In the genomic region with DNA sequence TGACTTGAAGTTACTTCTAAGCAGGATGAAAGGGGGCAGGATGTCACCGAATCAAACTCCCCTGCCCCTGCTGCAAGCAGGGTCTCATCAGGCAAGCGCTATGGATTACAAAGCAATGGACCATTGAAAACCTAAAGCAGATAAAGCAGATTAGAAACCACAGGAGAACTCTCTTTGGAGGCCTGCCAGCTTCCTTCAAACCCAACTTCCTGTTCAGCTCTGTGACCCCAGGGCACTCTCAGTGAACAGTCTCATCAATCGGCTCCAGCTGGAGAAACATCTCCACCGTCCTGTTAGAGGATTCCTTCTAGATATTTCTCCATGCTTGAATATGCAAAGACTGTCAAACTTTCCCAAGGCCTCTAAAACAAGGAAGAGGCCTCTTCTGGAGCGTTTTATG, we compare ENCODE assay signal across 8 mouse cellular contexts.
DNase-seq lines count a peak whose midpoint lies in the region; ATAC-seq and TF ChIP-seq lines count a peak whose summit lies in the region.

No protein-coding gene starts in this region.

- TF ChIP-seq CTCF in forebrain, postnatal 0 days (IDR thresholded peaks at IDR 0.05; ENCODE audit: low read depth): no peak

- H3K9ac ChIP-seq in forebrain, postnatal 0 days: no peak overlapping the region
- no peak overlapping the region for H3K9ac ChIP-seq in forebrain, embryonic 15.5 days (replicated peaks)

- H3K27me3 ChIP-seq in forebrain, postnatal 0 days (ENCODE audit: insufficient read depth, low read length): no peaks in the 10 kb centered on the region
- H3K27me3 ChIP-seq in forebrain, embryonic 15.5 days: no peaks in the 10 kb centered on the region
- no peaks in the 10 kb centered on the region for H3K27me3 ChIP-seq in forebrain, embryonic 10.5 days (ENCODE audit: poor library complexity, severe bottlenecking)

- DNase-seq in forebrain, postnatal 0 days: no peak
- peak; percentile 45 for DNase-seq in thymus, postnatal 0 days (ENCODE audit: low spot score)
- no peak for DNase-seq in thymus, postnatal 25 days
- DNase-seq in kidney, adult 8-10 months: peak; percentile 43 to 56
- DNase-seq in skeletal muscle tissue, adult 2 months (ENCODE audit: low read depth, low spot score): peak; percentile 36
- DNase-seq in layer of hippocampus, adult 9-11 months: no peak
- no peak for DNase-seq in forebrain, embryonic 10.5 days (ENCODE audit: extremely low spot score, low spot score)

- 73% methylated on average over 5 of the region's 5 CpGs for WGBS in forebrain, postnatal 0 days
- 65% methylated on average over 5 of the region's 5 CpGs for WGBS in forebrain, embryonic 15.5 days
- 60% methylated on average over 5 of the region's 5 CpGs for WGBS in forebrain, embryonic 10.5 days

- H3K27ac ChIP-seq in forebrain, postnatal 0 days (ENCODE audit: low read depth, low read length): peak overlapping the region; percentile 9; the same call in 1 of the 2 replicates
- H3K27ac ChIP-seq in forebrain, embryonic 15.5 days (replicated peaks): no peak overlapping the region
- H3K27ac ChIP-seq in forebrain, embryonic 10.5 days: no peak overlapping the region

- H3K36me3 ChIP-seq in forebrain, postnatal 0 days (ENCODE audit: insufficient read depth): no peaks in the 10 kb centered on the region
- no peaks in the 10 kb centered on the region for H3K36me3 ChIP-seq in forebrain, embryonic 15.5 days
- no peaks in the 10 kb centered on the region for H3K36me3 ChIP-seq in forebrain, embryonic 10.5 days (replicated peaks)

- H3K4me3 ChIP-seq in forebrain, postnatal 0 days (ENCODE audit: low read depth, low read length): no peak overlapping the region
- H3K4me3 ChIP-seq in forebrain, embryonic 15.5 days: no peak overlapping the region
- no peak overlapping the region for H3K4me3 ChIP-seq in forebrain, embryonic 10.5 days

- ATAC-seq in forebrain, postnatal 0 days: no peak
- no peak for ATAC-seq in forebrain, embryonic 15.5 days (replicated peaks)

- no peaks in the 10 kb centered on the region for H3K9me3 ChIP-seq in forebrain, postnatal 0 days (ENCODE audit: low read length)
- H3K9me3 ChIP-seq in forebrain, embryonic 15.5 days: no peaks in the 10 kb centered on the region
- H3K9me3 ChIP-seq in forebrain, embryonic 10.5 days: no peaks in the 10 kb centered on the region

- no peak overlapping the region for H3K4me2 ChIP-seq in forebrain, postnatal 0 days (ENCODE audit: low read depth)
- H3K4me2 ChIP-seq in forebrain, embryonic 15.5 days (replicated peaks): no peak overlapping the region

- no peaks in the 10 kb centered on the region for H3K4me1 ChIP-seq in forebrain, postnatal 0 days (ENCODE audit: insufficient read depth)
- no peaks in the 10 kb centered on the region for H3K4me1 ChIP-seq in forebrain, embryonic 15.5 days
- peaks cover 9% of the 10 kb centered on the region; the same call in 1 of the 2 replicates for H3K4me1 ChIP-seq in forebrain, embryonic 10.5 days

Comparison
In these comparisons a context has a peak if more than half of its experiments do, and no peak if none do; other contexts are left out.
1. DNase-seq: peak in thymus, postnatal 0 days (single experiment), kidney, adult 8-10 months (2 of 2) and skeletal muscle tissue, adult 2 months (single experiment); none in forebrain, postnatal 0 days (single experiment), thymus, postnatal 25 days (single experiment), layer of hippocampus, adult 9-11 months (single experiment) and forebrain, embryonic 10.5 days (single experiment).